Mouse (Mus musculus) ovary, postnatal 14 days (tissue): ENCODE data around the gene Efr3b.
"Not testable (repeated sequence)": the region's sequence is repeated elsewhere in the genome, so short reads cannot be mapped to it uniquely, and the experiment has no call there.

Experiments
- DNase-seq: peaks from one replicate; pipeline ENCODE4 v3.0.0; 2022; ENCODE audit warnings: low spot score

Gene Efr3b

GRCm38 (mm10) chr12:3981350-3982131 lies 57.2 kb downstream of the Efr3b start:
- peak; percentile 68 for DNase-seq

GRCm38 (mm10) chr12:3980991-3981349 lies 57.7 kb downstream of the Efr3b start:
- no peak for DNase-seq

- DNase-seq: not testable (repeated sequence)
Observed at GRCm38 (mm10) chr12:3973169-3973568, 65.5 kb downstream of the Efr3b start.

- DNase-seq: no peak
Observed at GRCm38 (mm10) chr12:3968380-3968779, 70.3 kb downstream of the Efr3b start.

- DNase-seq: no peak
Observed at GRCm38 (mm10) chr12:3967196-3967595, 71.5 kb downstream of the Efr3b start.

- DNase-seq: no peak
Observed at GRCm38 (mm10) chr12:3960553-3960952, 78.2 kb downstream of the Efr3b start.

- peak; percentile 61 for DNase-seq
Observed at GRCm38 (mm10) chr12:3959791-3960543, 78.7 kb downstream of the Efr3b start.

- DNase-seq: no peak
Observed at GRCm38 (mm10) chr12:3956351-3956750, 82.4 kb downstream of the Efr3b start.

GRCm38 (mm10) chr12:3955371-3955770 lies 83.3 kb downstream of the Efr3b start:
- peak; percentile 7 for DNase-seq

- no peak for DNase-seq
Observed at GRCm38 (mm10) chr12:3954651-3955050, 84.1 kb downstream of the Efr3b start, which contains the start of gene Pomc. Gene Pomc, plus strand, starts transcription at chr12:3954951.

- no peak for DNase-seq
Observed at GRCm38 (mm10) chr12:3947503-3947902, 91.2 kb downstream of the Efr3b start.

GRCm38 (mm10) chr12:3944454-3945073 lies 94.2 kb downstream of the Efr3b start:
- no peak for DNase-seq

- no peak for DNase-seq
Observed at GRCm38 (mm10) chr12:3942026-3942425, 96.7 kb downstream of the Efr3b start.

- DNase-seq: not testable (repeated sequence)
Observed at GRCm38 (mm10) chr12:3930090-3930865, 108.4 kb downstream of the Efr3b start.

- no peak for DNase-seq
Observed at GRCm38 (mm10) chr12:3928841-3929240, 109.9 kb downstream of the Efr3b start.

- peak; percentile 56 for DNase-seq
Observed at GRCm38 (mm10) chr12:3926127-3926526, 112.6 kb downstream of the Efr3b start.

GRCm38 (mm10) chr12:3919423-3919822 lies 119.3 kb downstream of the Efr3b start:
- no peak for DNase-seq

- no peak for DNase-seq
Observed at GRCm38 (mm10) chr12:3918577-3918976, 120.1 kb downstream of the Efr3b start.

GRCm38 (mm10) chr12:3917668-3918341 lies 120.9 kb downstream of the Efr3b start:
- no peak for DNase-seq

GRCm38 (mm10) chr12:3915852-3916251 lies 122.9 kb downstream of the Efr3b start:
- no peak for DNase-seq
